Mouse (Mus musculus): ENCODE results near the gene Adap1. TPM values are rescaled to one million over a fixed set of nuclear protein-coding genes. Genes with fewer than 3 reads are reported as not detected.

Adap1 gene
- polyA plus RNA-seq, 1 experiment from 2014 or later = 1.4 TPM

DNA sequence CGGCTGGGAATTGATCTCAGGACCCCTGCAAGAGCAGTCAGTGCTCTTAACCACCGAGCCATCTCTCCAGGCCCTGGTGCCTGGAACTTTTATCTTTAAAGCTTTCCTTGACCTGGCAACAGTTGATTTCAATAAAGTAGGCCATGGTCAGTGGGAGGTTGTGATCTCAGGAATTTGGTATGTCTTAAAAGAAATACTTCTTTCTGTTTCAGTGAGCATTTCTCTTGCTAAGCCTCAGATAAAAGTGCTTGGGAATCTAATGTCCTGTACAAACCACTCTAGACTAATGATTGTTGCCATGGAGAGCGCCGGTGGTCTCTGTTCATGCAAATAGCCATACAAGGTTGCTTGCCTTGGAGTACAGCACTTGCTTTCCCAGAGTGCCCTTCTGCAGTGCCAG lies 67.6 kb downstream of the Adap1 start:
- 42% methylated on average over 4 of the region's 4 CpGs for WGBS (ENCODE audit: insufficient replicate concordance)
- H3K27ac ChIP-seq (ENCODE audit: low read depth, low read length) = peak overlapping the region; percentile 67
- no peak overlapping the region for H3K4me2 ChIP-seq
- no peak for ATAC-seq (replicated peaks; ENCODE audit: insufficient number of reproducible peaks, low FRiP score, low TSS enrichment)
- H3K36me3 ChIP-seq (ENCODE audit: control insufficient read depth, insufficient read depth, low read length) = peaks cover 14% of the 10 kb centered on the region
- peaks cover 64% of the 10 kb centered on the region for H3K4me1 ChIP-seq (ENCODE audit: control insufficient read depth, insufficient read depth, low read length)
- H3K9ac ChIP-seq (ENCODE audit: low read depth, low read length) = no peak overlapping the region
- H3K4me3 ChIP-seq (ENCODE audit: low read depth, low read length) = no peak overlapping the region
- no peaks in the 10 kb centered on the region for H3K27me3 ChIP-seq (ENCODE audit: control insufficient read depth, insufficient read depth, low read length)
- H3K9me3 ChIP-seq (replicated peaks; ENCODE audit: control insufficient read depth, low read length) = no peaks in the 10 kb centered on the region

DNA sequence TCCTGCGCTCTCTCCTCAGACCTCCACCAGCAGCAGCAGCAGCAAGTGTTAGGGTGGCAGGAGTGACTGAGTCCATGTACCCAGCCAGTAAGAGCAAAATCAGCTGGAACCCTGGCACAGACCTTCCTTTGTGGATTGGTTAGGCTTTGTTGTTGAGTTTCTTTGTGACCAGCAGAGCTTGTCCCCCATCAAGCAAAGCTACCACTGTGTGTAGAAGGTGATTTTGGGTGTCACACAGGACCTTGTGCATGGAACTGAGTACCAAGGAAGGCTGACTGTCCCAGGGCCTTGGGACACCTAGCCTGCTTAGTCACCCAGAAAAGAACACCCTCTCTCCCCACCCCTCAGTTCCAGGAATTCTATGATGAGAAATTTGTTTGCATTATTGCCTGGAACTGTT lies 68.2 kb downstream of the Adap1 start:
- Histone ChIP-seq H3K4me2 (no peak overlapping the region), H3K27me3 (ENCODE audit: control insufficient read depth, insufficient read depth, low read length) (no peaks in the 10 kb centered on the region), H3K9me3 (replicated peaks; ENCODE audit: control insufficient read depth, low read length) (no peaks in the 10 kb centered on the region), H3K36me3 (ENCODE audit: control insufficient read depth, insufficient read depth, low read length) (peaks cover 8% of the 10 kb centered on the region), H3K27ac (ENCODE audit: low read depth, low read length) (peak overlapping the region; percentile 67), H3K9ac (ENCODE audit: low read depth, low read length) (0 out of 2 replicates have a peak overlapping the region, but pooled peaks have one; percentile 43), H3K4me3 (ENCODE audit: low read depth, low read length) (no peak overlapping the region), H3K4me1 (ENCODE audit: control insufficient read depth, insufficient read depth, low read length) (peaks cover 64% of the 10 kb centered on the region)
- no peak for ATAC-seq (replicated peaks; ENCODE audit: insufficient number of reproducible peaks, low FRiP score, low TSS enrichment)
- 91% methylated on average over 1 of the region's 1 CpGs for WGBS (ENCODE audit: insufficient replicate concordance)

DNA sequence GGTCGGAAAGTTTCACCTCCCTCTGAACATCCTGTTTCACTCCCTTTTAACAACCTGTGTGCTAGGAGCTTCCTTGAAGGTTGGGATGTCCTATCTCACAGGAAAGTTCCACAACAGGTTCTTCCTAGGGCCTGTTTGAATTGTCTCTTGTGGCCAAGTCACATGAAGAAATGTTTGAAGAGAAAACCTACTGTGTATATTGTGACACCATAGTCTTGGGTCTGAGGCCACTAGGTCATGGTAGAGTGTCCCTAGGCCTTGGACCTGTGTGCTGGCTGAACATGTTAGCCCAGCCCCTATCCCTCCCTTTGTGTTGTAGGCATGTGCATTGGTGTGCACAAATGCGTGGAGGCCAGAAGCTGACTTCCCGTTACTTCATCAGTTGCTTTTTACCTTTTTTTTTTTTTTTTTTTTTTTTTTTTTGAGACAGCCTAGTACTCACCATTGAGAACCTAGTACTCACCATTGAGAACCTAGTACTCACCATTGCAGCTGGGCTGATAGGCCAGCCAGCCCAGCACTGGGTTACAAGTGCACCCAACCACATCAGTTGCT lies 69.1 kb downstream of the Adap1 start:
- Histone ChIP-seq H3K4me1 (ENCODE audit: control insufficient read depth, insufficient read depth, low read length) (peaks cover 64% of the 10 kb centered on the region), H3K27ac (ENCODE audit: low read depth, low read length) (no peak overlapping the region), H3K27me3 (ENCODE audit: control insufficient read depth, insufficient read depth, low read length) (no peaks in the 10 kb centered on the region)

DNA sequence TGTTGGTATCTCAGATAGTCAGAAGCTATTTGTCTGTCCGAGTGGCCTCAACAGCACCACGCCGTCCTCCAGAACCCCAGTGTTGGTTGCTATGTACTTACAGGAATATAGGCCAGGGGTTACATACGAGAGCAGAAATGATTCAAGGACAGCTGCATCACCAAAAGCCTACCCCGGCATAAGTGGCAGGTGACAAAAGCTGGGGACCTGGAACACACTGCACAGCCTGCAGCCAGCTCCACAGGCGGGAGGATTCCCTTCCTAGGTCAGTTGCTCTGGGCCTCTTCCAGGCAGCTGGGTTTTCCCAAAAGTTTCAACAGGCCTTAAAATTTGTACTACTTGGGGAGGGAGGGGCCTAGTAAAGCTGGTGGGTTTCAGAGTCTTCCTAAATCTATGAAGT lies 69.6 kb downstream of the Adap1 start:
- peak overlapping the region; percentile 62; the same call in 1 of the 2 replicates for H3K27ac ChIP-seq (ENCODE audit: low read depth, low read length)
- H3K9me3 ChIP-seq (replicated peaks; ENCODE audit: control insufficient read depth, low read length) = no peaks in the 10 kb centered on the region
- H3K4me1 ChIP-seq (ENCODE audit: control insufficient read depth, insufficient read depth, low read length) = peaks cover 64% of the 10 kb centered on the region
- H3K27me3 ChIP-seq (ENCODE audit: control insufficient read depth, insufficient read depth, low read length) = no peaks in the 10 kb centered on the region
- WGBS (ENCODE audit: insufficient replicate concordance) = 83% methylated on average over 6 of the region's 6 CpGs
- H3K4me2 ChIP-seq = no peak overlapping the region
- ATAC-seq (replicated peaks; ENCODE audit: insufficient number of reproducible peaks, low FRiP score, low TSS enrichment) = no peak
- H3K36me3 ChIP-seq (ENCODE audit: control insufficient read depth, insufficient read depth, low read length) = no peaks in the 10 kb centered on the region
- peak overlapping the region; percentile 39; the same call in 1 of the 2 replicates for H3K9ac ChIP-seq (ENCODE audit: low read depth, low read length)
- H3K4me3 ChIP-seq (ENCODE audit: low read depth, low read length) = no peak overlapping the region

More for the DNA sequence above, 69.1 kb downstream of the Adap1 start:
- Histone ChIP-seq H3K4me2 (no peak overlapping the region), H3K4me3 (ENCODE audit: low read depth, low read length) (no peak overlapping the region), H3K9me3 (replicated peaks; ENCODE audit: control insufficient read depth, low read length) (no peaks in the 10 kb centered on the region), H3K36me3 (ENCODE audit: control insufficient read depth, insufficient read depth, low read length) (peaks cover 3% of the 10 kb centered on the region; the same call in 1 of the 2 replicates), H3K9ac (ENCODE audit: low read depth, low read length) (no peak overlapping the region)
- WGBS (ENCODE audit: insufficient replicate concordance) = 92% methylated on average over 3 of the region's 3 CpGs
- no peak for ATAC-seq (replicated peaks; ENCODE audit: insufficient number of reproducible peaks, low FRiP score, low TSS enrichment)

DNA sequence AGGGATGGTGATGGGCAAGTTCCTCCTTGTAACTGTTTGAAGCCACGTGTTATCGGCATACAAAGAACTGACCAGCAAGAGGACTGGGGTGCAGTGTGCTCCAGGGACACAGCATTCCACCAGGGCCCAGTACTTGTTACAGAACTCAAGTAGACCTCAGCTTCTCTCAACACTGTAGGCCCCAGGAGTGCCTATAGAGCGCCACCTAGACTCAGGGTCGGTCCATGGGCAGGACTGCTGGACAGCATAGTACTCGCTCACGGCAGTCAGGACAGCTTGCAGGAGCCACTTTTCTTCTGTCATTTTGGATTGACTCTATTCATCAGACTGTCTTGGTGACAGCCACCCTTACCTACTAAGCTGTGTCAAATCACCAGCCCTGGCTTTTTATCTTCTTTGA lies 70.5 kb downstream of the Adap1 start:
- H3K9ac ChIP-seq (ENCODE audit: low read depth, low read length) = peak overlapping the region; percentile 12; the same call in 1 of the 2 replicates
- no peaks in the 10 kb centered on the region for H3K27me3 ChIP-seq (ENCODE audit: control insufficient read depth, insufficient read depth, low read length)
- no peak overlapping the region for H3K27ac ChIP-seq (ENCODE audit: low read depth, low read length)
- H3K4me2 ChIP-seq = peak overlapping the region; percentile 79; the same call in 1 of the 2 replicates
- no peak overlapping the region for H3K4me3 ChIP-seq (ENCODE audit: low read depth, low read length)
- peaks cover 59% of the 10 kb centered on the region for H3K4me1 ChIP-seq (ENCODE audit: control insufficient read depth, insufficient read depth, low read length)
- no peaks in the 10 kb centered on the region for H3K9me3 ChIP-seq (replicated peaks; ENCODE audit: control insufficient read depth, low read length)
- no peak for ATAC-seq (replicated peaks; ENCODE audit: insufficient number of reproducible peaks, low FRiP score, low TSS enrichment)
- 83% methylated on average over 6 of the region's 6 CpGs for WGBS (ENCODE audit: insufficient replicate concordance)
- no peaks in the 10 kb centered on the region for H3K36me3 ChIP-seq (ENCODE audit: control insufficient read depth, insufficient read depth, low read length)

DNA sequence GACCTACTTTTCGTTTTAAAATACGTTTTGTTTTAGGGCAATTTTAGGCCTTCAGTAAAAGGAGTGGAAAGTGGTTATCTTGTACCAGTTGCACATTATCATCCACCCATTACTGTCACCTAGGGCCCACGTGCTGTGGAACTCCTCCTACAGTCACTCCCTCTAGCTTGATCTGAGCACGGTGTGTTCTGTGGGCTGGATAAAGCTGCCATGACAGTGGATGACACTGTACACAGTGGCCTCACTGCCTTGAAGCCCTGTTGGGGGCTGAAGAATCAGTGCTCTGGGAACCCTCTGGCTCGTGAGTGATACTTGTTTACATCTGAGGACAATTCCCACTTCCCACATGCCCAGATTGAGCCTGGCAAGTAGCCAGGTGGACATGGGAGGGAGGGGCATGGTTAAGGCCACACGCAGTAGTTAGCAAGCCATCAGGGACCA lies 72.1 kb downstream of the Adap1 start:
- H3K4me3 ChIP-seq (ENCODE audit: low read depth, low read length) = peak overlapping the region; percentile 81
- peak overlapping the region; percentile 79 for H3K4me2 ChIP-seq
- H3K4me1 ChIP-seq (ENCODE audit: control insufficient read depth, insufficient read depth, low read length) = peaks cover 48% of the 10 kb centered on the region
- H3K9ac ChIP-seq (ENCODE audit: low read depth, low read length) = peak overlapping the region; percentile 79
- peaks cover 8% of the 10 kb centered on the region; the same call in 1 of the 2 replicates for H3K36me3 ChIP-seq (ENCODE audit: control insufficient read depth, insufficient read depth, low read length)
- no peaks in the 10 kb centered on the region for H3K27me3 ChIP-seq (ENCODE audit: control insufficient read depth, insufficient read depth, low read length)
- WGBS (ENCODE audit: insufficient replicate concordance) = 4% methylated on average over 6 of the region's 6 CpGs
- H3K9me3 ChIP-seq (replicated peaks; ENCODE audit: control insufficient read depth, low read length) = no peaks in the 10 kb centered on the region
- 0 out of 2 replicates have a peak, but pooled peaks have one; percentile 15 for ATAC-seq (replicated peaks; ENCODE audit: insufficient number of reproducible peaks, low FRiP score, low TSS enrichment)
- H3K27ac ChIP-seq (ENCODE audit: low read depth, low read length) = peak overlapping the region; percentile 94

DNA sequence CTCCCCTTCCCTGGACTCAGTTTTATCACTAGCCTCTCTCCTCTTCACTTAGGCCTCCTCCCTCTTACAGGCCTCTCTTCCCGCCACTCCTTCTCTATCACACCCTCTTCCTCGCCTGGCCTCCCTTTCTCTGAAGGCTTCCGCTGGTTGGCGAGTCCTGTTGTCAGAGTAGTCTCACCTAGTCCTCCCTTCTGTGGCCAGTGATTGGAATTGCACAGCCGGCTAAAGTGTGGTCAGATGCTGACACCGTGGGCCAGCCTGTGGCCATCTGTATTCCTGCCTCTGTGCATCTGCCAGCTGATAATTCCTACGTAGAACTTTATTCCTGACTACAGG lies 72.5 kb downstream of the Adap1 start:
- Histone ChIP-seq H3K27ac (ENCODE audit: low read depth, low read length) (peak overlapping the region; percentile 94), H3K27me3 (ENCODE audit: control insufficient read depth, insufficient read depth, low read length) (no peaks in the 10 kb centered on the region), H3K4me3 (ENCODE audit: low read depth, low read length) (peak overlapping the region; percentile 81), H3K9me3 (replicated peaks; ENCODE audit: control insufficient read depth, low read length) (no peaks in the 10 kb centered on the region), H3K4me1 (ENCODE audit: control insufficient read depth, insufficient read depth, low read length) (peaks cover 45% of the 10 kb centered on the region), H3K36me3 (ENCODE audit: control insufficient read depth, insufficient read depth, low read length) (peaks cover 11% of the 10 kb centered on the region), H3K9ac (ENCODE audit: low read depth, low read length) (peak overlapping the region; percentile 79), H3K4me2 (peak overlapping the region; percentile 79)
- WGBS (ENCODE audit: insufficient replicate concordance) = 0% methylated on average over 7 of the region's 7 CpGs
- peak; percentile 13; the same call in 1 of the 2 replicates for ATAC-seq (replicated peaks; ENCODE audit: insufficient number of reproducible peaks, low FRiP score, low TSS enrichment)

DNA sequence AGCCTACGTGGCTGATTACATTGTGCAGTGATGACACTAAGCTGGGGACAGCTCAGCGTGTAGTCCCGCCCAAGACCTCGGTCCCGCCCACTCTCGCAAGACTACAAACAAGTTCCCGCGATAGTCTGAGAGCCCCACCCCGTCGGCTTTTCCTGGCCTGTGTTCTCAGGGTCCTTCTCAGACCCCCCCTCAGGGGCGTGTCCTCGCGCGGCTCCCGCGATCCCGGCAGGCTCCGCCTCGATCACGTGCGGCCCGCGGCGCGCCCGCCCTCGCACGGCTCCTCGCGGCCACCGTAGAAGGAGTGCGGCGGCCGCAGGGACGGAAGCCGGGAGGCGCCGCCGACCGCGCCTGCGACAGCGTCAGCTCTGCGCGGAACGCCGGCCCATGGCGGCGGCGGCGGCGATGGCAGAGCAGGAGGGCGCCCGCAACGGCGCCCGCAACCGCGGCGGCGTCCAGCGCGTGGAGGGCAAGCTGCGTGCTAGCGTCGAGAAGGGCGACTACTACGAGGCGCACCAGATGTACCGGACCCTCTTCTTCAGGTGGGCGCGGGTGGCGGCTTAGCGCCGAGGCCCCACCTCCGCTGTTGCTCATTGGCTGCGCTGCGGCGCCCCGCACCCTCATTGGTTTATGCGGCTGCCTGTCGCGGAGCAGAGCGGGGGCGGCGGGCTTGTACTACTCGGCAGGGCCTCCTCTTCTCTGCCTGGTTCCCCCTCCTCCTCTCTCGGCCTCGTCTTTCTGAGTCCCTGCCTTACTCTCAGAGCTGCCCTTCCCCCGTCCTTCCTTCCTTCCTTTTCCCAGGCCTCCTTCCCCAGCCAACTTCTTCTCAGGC lies 73.1 kb downstream of the Adap1 start, which contains the start of gene Get4:
TSS of gene Get4 (plus strand) at position 244 of the 829 bp plus-strand sequence.
- H3K27ac ChIP-seq (ENCODE audit: low read depth, low read length) = peak within 1 kb of the TSS; percentile 94
- H3K9me3 ChIP-seq (replicated peaks; ENCODE audit: control insufficient read depth, low read length) = no peaks in the 10 kb centered on the region
- peak within 1 kb of the TSS; percentile 79 for H3K4me2 ChIP-seq
- H3K4me3 ChIP-seq (ENCODE audit: low read depth, low read length) = peak within 1 kb of the TSS; percentile 81
- H3K4me1 ChIP-seq (ENCODE audit: control insufficient read depth, insufficient read depth, low read length) = peaks cover 45% of the 10 kb centered on the region
- peak; percentile 93 for ATAC-seq (replicated peaks; ENCODE audit: insufficient number of reproducible peaks, low FRiP score, low TSS enrichment)
- H3K9ac ChIP-seq (ENCODE audit: low read depth, low read length) = peak within 1 kb of the TSS; percentile 79
- peaks cover 15% of the 10 kb centered on the region for H3K36me3 ChIP-seq (ENCODE audit: control insufficient read depth, insufficient read depth, low read length)
- under 1% methylated on average over 83 of the region's 90 CpGs for WGBS (ENCODE audit: insufficient replicate concordance)
- H3K27me3 ChIP-seq (ENCODE audit: control insufficient read depth, insufficient read depth, low read length) = no peaks in the 10 kb centered on the region
